11 mouse cellular contexts compared by ENCODE assay signal in genomic region chr5:122647256-122647924, GRCm38 (mm10). TPM values are rescaled to one million over a fixed set of nuclear protein-coding genes. Genes with fewer than 3 reads are reported as not detected.
A peak's percentile ranks its signal among the peaks of the same experiment; 100 is the strongest.
DNase-seq lines count a peak whose midpoint lies in the region; TF ChIP-seq lines count a peak whose summit lies in the region.
"Had no signal": no experiment of that assay in that cellular context is flagged by ENCODE, and none has a peak within 500 bp of the region (broad histone marks: within the 10 kb centered on the region; RNA-seq: fewer than 3 reads in every experiment).

No protein-coding gene starts in this region.

- TF ChIP-seq CTCF in left cerebral cortex, adult 2 months (IDR thresholded peaks at IDR 0.05): no peak
- no peak for TF ChIP-seq CTCF in kidney, adult 2 months (conservative IDR thresholded peaks at IDR 0.05; ENCODE audit: insufficient read depth, insufficient read length, low read depth, low read length)

- DNase-seq in cerebellum, postnatal 10 days: peak; percentile 43 to 61
- DNase-seq in cerebellum, postnatal 36 days: no peak
- DNase-seq in left cerebral cortex, adult 2 months (ENCODE audit: extremely low spot score in 1 of 2, low spot score in 2 of 2): no peak
- no peak for DNase-seq in left cerebral cortex, adult 9 months (ENCODE audit: low spot score in 2 of 2)
- DNase-seq in brain, adult 2 months (ENCODE audit: low read depth, low spot score): peak; percentile 53
- DNase-seq in naive thymus-derived CD4-positive, alpha-beta T cell, adult 2 months (ENCODE audit: low read depth): peak; percentile 63
- no peak for DNase-seq in adrenal gland, postnatal 36 days
- no peak for DNase-seq in kidney, adult 2 months
- DNase-seq: adrenal gland, postnatal 25 days; thymus, postnatal 4 days had no signal

- H3K36me3 ChIP-seq in kidney, adult 2 months (ENCODE audit: control insufficient read depth, insufficient read depth, low read length): no peaks in the 10 kb centered on the region
- H3K36me3 ChIP-seq: lung, embryonic 15.5 days had no signal

- H3K27me3 ChIP-seq in kidney, adult 2 months (replicated peaks; ENCODE audit: control insufficient read depth, insufficient read depth, low read length): no peaks in the 10 kb centered on the region
- H3K27me3 ChIP-seq: lung, embryonic 15.5 days had no signal

- 77% methylated on average over 9 of the region's 9 CpGs for WGBS in kidney, adult 2 months

- intact Hi-C loops in left cerebral cortex, adult 2 months (cut with DNase I): no loop called here

- H3K4me3 ChIP-seq in left cerebral cortex, adult 2 months: no peak overlapping the region
- no peak overlapping the region for H3K4me3 ChIP-seq in kidney, adult 2 months (ENCODE audit: insufficient read depth, low read depth, low read length)
- H3K4me3 ChIP-seq: lung, embryonic 15.5 days had no signal

- no peaks in the 10 kb centered on the region for H3K4me1 ChIP-seq in kidney, adult 2 months (ENCODE audit: control insufficient read depth, insufficient read depth, low read length)

- no peak for TF ChIP-seq POLR2A in kidney, adult 2 months (IDR thresholded peaks at IDR 0.05; ENCODE audit: low read depth, low read length)

- peak overlapping the region; percentile 53 for H3K27ac ChIP-seq in left cerebral cortex, adult 2 months
- H3K27ac ChIP-seq in kidney, adult 2 months (ENCODE audit: insufficient read depth, low read depth, low read length): no peak overlapping the region
- H3K27ac ChIP-seq: lung, embryonic 15.5 days had no signal

RNA-seq across cellular contexts. Expression of gene P2rx7, which starts 3.7 kb away (rescaled TPM):
- 1 to 10 TPM; 6.2 to 7.7 TPM for total RNA-seq in left cerebral cortex, adult 2 months (2021)
- 1 to 10 TPM; 2.1 to 2.3 TPM for total RNA-seq in adrenal gland, postnatal 36 days (2021)
- 5.1 and 5.3 TPM in 2 replicates for polyA plus RNA-seq in kidney, adult 2 months (2012; rRNA removed)

RNA-seq across cellular contexts. Expression of gene Ift81, which starts 33.1 kb away (rescaled TPM):
- 10 to 100 TPM; 46.4 to 49.2 TPM for total RNA-seq in left cerebral cortex, adult 2 months (2021)
- total RNA-seq in adrenal gland, postnatal 36 days (2021): 10 to 100 TPM in 1 of 2 experiments, 1 to 10 TPM in 1; 9.7 to 19.0 TPM
- polyA plus RNA-seq in kidney, adult 2 months (2012; rRNA removed): 2.0 and 3.4 TPM in 2 replicates

RNA-seq across cellular contexts. Expression of gene P2rx4, which starts 60.0 kb away (rescaled TPM):
- total RNA-seq in left cerebral cortex, adult 2 months (2021): 10 to 100 TPM; 19.3 to 20.1 TPM
- total RNA-seq in adrenal gland, postnatal 36 days (2021): 10 to 100 TPM; 33.0 to 45.8 TPM
- 81.6 and 87.7 TPM in 2 replicates for polyA plus RNA-seq in kidney, adult 2 months (2012; rRNA removed)

Comparison
In these comparisons a context has a peak if more than half of its experiments do, and no peak if none do; other contexts are left out.
1. DNase-seq: peak in cerebellum, postnatal 10 days (2 of 2), brain, adult 2 months (single experiment) and naive thymus-derived CD4-positive, alpha-beta T cell, adult 2 months (single experiment); none in cerebellum, postnatal 36 days (0 of 2), left cerebral cortex, adult 2 months (0 of 2), left cerebral cortex, adult 9 months (0 of 2), adrenal gland, postnatal 36 days (0 of 2) and kidney, adult 2 months (single experiment).